Mouse (Mus musculus) liver, embryonic 16.5 days (tissue): ENCODE measurements around the gene Dbh. TPM values are rescaled to one million over a fixed set of nuclear protein-coding genes. Genes with fewer than 3 reads are reported as not detected.

Experiments
- ATAC-seq: fragments of 200-750 bp; cut with Nextera tagmentation; 2 replicates; pipeline ENCODE4 v1.8.0; 2017; ENCODE audit warnings: low read depth, mild to moderate bottlenecking, moderate number of reproducible peaks, moderate library complexity
- H3K27ac ChIP-seq: fragments of 300-500 bp; sonication (generic); 2 replicates; pipeline ENCODE4 v1.5.1; 2014; ENCODE audit warnings: mild to moderate bottlenecking, low read length
- H3K27me3 ChIP-seq: fragments of 300-500 bp; sonication (generic); 2 replicates; pipeline ENCODE4 v1.6.1; 2014; ENCODE audit warnings: low read depth, low read length, mixed read lengths; ENCODE audit not compliant: control insufficient read depth, insufficient read depth
- H3K36me3 ChIP-seq: fragments of 300-500 bp; sonication (generic); 2 replicates; pipeline ENCODE4 v1.6.1; 2014; ENCODE audit warnings: mild to moderate bottlenecking; ENCODE audit not compliant: control insufficient read depth, insufficient read depth
- H3K4me1 ChIP-seq: fragments of 300-500 bp; sonication (generic); 2 replicates; pipeline ENCODE4 v1.6.1; 2014; ENCODE audit warnings: low read depth, low read length, mixed read lengths; ENCODE audit not compliant: control insufficient read depth
- H3K4me2 ChIP-seq: fragments of 300-500 bp; sonication (generic); 2 replicates; pipeline ENCODE4 v1.6.1; 2014; ENCODE audit warnings: low read depth, low read length, mixed read lengths
- H3K4me3 ChIP-seq: fragments of 300-500 bp; sonication (generic); 2 replicates; pipeline ENCODE4 v1.5.1; 2014; ENCODE audit warnings: low read depth, mild to moderate bottlenecking, low read length
- H3K9ac ChIP-seq: fragments of 300-500 bp; sonication (generic); 2 replicates; pipeline ENCODE4 v1.6.1; 2014; ENCODE audit warnings: low read depth, low read length
- H3K9me3 ChIP-seq: fragments of 300-500 bp; sonication (generic); replicated peaks from 2 replicates; pipeline ENCODE4 v1.6.1; 2016; ENCODE audit warnings: low read length; ENCODE audit not compliant: control insufficient read depth
- WGBS: fragments of 180-500 bp; shearing (Covaris S2); extraction: QIAGEN DNeasy Blood & Tissue Kit; methylation state at CpG from one replicate; pipeline ENCODE4 v1.1.7; 2014; ENCODE audit not compliant: insufficient replicate concordance; 5-methylcytosine and 5-hydroxymethylcytosine counted together
- polyA plus RNA-seq: library from polyadenylated mRNA; unstranded; fragments of >200 nt; fragmentation: Nextera tagmentation; extraction: Ambion mirVana; gene quantifications from 2 replicates; pipeline ENCODE4 v1.2.1, GENCODE M21; 2015

The Dbh gene
- polyA plus RNA-seq, 1 experiment from 2014 or later: 0.15 TPM

DNA sequence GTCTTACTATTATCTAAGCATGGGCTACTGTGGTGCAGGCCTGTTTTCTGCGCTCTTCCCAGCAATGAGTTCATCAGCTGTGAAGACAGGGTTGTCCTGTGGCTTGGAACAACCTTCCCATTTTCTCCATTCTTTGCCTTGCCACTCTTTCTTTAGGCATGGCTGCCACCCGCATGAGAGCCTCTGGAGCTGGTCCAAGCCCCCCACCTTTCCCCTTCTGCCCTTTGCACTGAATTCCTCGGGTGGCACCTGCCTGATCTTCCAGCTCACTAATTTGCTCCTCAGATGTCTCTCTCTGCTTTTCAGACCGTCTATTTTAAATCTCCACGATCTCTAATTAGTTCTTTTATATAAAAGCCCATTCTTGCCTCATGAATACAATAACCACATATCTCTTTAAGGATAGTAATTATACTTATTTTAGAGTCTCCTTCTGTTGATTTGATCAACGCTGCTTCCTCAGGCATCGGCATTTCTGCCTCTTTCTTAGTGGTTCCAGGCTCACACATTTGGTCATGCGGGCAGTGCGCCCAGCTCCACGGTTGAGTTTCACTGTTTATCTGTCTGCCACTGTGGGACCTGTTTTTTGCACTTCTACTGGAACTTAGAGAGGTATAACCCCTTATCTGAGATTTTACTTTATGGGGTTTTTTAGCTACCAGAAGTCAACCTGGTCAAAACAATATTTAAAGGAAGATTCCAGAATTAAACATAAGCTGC lies 10.4 kb upstream of the Dbh start:
- no peaks in the 10 kb centered on the region for H3K9me3 ChIP-seq
- H3K27me3 ChIP-seq: no peaks in the 10 kb centered on the region
- no peak overlapping the region for H3K4me2 ChIP-seq
- no peak overlapping the region for H3K27ac ChIP-seq
- no peak for ATAC-seq
- WGBS: 61% methylated on average over 10 of the region's 10 CpGs
- no peaks in the 10 kb centered on the region for H3K36me3 ChIP-seq
- no peaks in the 10 kb centered on the region for H3K4me1 ChIP-seq
- H3K4me3 ChIP-seq: no peak overlapping the region
- H3K9ac ChIP-seq: no peak overlapping the region

DNA sequence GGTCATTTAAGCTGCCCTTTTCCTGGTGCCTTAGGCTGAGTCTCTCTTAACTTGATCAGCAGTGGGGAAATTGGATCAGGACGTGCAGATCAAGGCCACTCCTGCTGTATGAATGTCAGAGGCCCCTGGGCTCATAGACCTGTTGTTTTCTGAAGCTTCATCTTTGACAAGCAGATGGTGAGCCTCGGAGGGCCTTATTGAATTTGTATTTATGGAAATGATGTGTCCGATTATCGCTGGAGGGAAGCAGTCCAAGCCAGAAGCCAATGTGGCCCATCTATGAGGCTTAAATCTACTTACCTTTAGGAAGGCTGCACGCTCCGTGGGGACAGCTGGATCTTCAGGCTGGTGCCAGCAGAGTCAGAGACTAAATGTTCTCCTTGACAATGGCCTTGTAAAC lies 8.4 kb upstream of the Dbh start:
- 58% methylated on average over 6 of the region's 6 CpGs for WGBS
- H3K4me3 ChIP-seq: no peak overlapping the region
- H3K9me3 ChIP-seq: no peaks in the 10 kb centered on the region
- no peak for ATAC-seq
- no peaks in the 10 kb centered on the region for H3K4me1 ChIP-seq
- no peak overlapping the region for H3K9ac ChIP-seq
- H3K27me3 ChIP-seq: no peaks in the 10 kb centered on the region
- no peak overlapping the region for H3K4me2 ChIP-seq
- H3K36me3 ChIP-seq: no peaks in the 10 kb centered on the region
- no peak overlapping the region for H3K27ac ChIP-seq

DNA sequence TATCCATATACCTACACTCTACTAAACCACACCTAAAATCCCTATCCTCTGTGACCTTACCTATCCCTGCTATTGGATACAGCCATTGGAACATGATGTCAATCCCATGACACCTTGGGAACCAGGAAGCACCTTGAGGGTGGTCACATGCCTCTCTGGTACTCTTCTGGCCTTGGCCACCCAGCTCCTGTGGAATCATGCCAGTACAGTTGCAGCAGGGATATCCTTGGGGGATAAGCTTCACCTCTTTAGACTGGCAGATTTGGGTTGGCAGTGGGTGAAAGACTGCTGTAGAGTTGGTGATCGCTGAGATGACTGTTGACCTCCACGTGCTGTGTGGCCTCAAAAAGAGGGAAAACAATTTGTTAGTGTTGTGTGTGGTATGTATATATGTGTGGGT lies 3.5 kb upstream of the Dbh start:
- Histone ChIP-seq H3K4me1 (no peaks in the 10 kb centered on the region), H3K9ac (no peak overlapping the region), H3K4me3 (no peak overlapping the region), H3K27me3 (no peaks in the 10 kb centered on the region), H3K4me2 (no peak overlapping the region), H3K9me3 (no peaks in the 10 kb centered on the region), H3K27ac (no peak overlapping the region), H3K36me3 (no peaks in the 10 kb centered on the region)
- ATAC-seq: no peak
- 64% methylated on average over 2 of the region's 2 CpGs for WGBS

DNA sequence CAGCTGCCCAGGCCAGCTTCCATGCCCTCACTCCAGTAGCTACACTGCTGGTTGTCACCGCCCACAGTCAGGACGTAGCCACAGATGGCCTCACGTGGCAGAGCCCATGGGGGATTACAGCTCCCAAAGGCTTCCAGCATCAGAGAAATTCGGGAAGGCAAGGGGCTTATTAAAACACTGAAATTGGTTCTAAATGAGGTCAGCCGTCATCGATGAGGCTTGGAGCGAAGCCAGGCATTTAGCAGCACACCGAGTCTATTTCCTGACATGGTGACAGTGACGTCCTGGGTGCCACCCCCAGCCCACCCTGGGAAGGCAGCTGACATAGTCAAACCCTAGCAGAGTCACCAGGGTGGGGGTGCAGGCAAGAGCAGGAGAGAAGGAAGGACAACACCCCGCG lies 2.4 kb upstream of the Dbh start:
- Histone ChIP-seq H3K9ac (no peak overlapping the region), H3K4me2 (no peak overlapping the region), H3K9me3 (no peaks in the 10 kb centered on the region), H3K4me3 (no peak overlapping the region), H3K4me1 (no peaks in the 10 kb centered on the region), H3K27me3 (no peaks in the 10 kb centered on the region), H3K36me3 (no peaks in the 10 kb centered on the region), H3K27ac (no peak overlapping the region)
- ATAC-seq: no peak
- WGBS: 64% methylated on average over 11 of the region's 11 CpGs

DNA sequence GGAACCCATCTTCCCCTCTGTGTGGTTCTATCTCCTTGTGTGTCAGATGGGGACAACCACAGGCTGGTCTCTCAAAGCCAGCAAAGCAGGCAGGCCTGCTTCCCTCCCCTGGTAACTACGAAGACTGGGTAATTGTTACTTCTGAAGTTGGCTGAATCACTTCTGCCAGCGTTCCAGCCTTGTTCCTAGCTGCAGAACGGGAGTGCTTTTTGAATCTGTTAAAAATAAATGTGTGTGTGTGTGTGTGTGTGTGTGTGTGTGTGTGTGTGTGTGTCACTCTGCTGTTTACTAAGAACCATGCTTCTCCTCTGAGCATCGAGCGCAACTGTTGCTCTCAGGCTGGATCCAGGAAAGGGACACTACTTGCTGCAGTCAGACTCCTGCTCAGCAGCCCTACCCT lies 1.2 kb upstream of the Dbh start:
- Histone ChIP-seq H3K27me3 (no peaks in the 10 kb centered on the region), H3K4me3 (no peak overlapping the region), H3K9me3 (no peaks in the 10 kb centered on the region), H3K36me3 (no peaks in the 10 kb centered on the region), H3K4me1 (no peaks in the 10 kb centered on the region), H3K9ac (no peak overlapping the region), H3K4me2 (no peak overlapping the region), H3K27ac (no peak overlapping the region)
- WGBS: 70% methylated on average over 5 of the region's 5 CpGs
- no peak for ATAC-seq

DNA sequence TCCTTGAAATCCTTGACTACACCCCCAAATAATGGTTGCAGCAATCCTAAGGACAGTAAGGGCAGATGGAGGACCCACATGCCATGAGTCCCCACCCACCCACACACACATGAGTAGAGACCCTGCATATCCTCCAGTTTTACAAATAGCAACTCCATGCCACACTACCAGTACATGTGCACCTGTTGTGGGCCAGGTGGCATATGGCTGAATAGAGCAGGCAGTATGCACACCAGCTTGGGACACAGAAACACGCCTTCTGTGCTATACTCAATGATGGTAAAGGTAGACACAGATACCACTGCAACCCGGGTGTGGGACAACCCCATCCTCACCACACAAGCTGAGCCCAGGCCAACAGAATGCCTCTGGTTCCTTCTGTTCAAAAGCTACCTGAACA lies 1.0 kb downstream of the Dbh start:
- ATAC-seq: no peak
- no peak overlapping the region for H3K27ac ChIP-seq
- no peaks in the 10 kb centered on the region for H3K27me3 ChIP-seq
- no peaks in the 10 kb centered on the region for H3K36me3 ChIP-seq
- no peaks in the 10 kb centered on the region for H3K9me3 ChIP-seq
- no peak overlapping the region for H3K4me2 ChIP-seq
- WGBS: 53% methylated on average over 2 of the region's 2 CpGs
- no peaks in the 10 kb centered on the region for H3K4me1 ChIP-seq
- no peak overlapping the region for H3K9ac ChIP-seq
- H3K4me3 ChIP-seq: no peak overlapping the region

DNA sequence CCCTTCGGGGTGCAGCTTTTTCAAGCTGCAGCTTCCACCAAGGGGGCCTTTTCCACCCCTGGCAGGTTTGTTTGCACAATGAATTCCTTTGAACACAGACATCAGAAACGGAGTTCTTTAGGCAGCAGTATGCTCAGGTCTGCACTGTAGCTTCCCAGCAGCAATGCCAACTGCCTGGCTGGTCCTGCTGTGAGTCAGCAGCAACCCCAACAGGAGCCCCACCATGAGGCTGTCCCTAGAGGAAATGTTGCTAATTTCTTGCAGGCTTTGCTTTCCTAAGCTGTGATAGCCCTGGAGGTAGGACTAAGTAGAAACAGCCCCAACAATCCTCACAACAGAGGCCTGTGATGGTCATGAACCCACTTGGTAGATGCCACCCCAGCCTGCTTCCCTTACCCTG lies 2.0 kb downstream of the Dbh start:
- Histone ChIP-seq H3K9ac (no peak overlapping the region), H3K27me3 (no peaks in the 10 kb centered on the region), H3K4me2 (no peak overlapping the region), H3K36me3 (no peaks in the 10 kb centered on the region), H3K4me3 (no peak overlapping the region), H3K4me1 (no peaks in the 10 kb centered on the region), H3K27ac (no peak overlapping the region), H3K9me3 (no peaks in the 10 kb centered on the region)
- ATAC-seq: no peak
- WGBS: 18% methylated on average over 2 of the region's 2 CpGs

DNA sequence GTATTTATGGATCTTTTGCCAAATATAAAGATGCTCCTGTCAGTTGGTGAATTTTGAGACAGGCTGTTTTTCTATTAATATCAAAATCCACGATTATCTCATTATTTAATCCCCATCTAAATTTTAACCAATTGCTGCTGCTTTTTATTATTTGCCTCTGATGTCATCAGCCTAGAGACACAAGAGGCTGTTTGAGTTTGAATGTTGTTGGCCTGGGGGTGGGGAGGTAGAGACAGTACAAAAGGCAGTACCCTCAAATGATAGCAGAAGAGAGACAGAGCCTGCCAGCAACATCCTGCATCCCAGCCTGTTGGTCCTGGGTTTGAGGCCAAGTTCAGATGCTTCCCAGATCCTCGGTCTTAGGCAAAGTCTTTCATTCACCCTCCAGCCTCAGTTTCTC lies 9.2 kb downstream of the Dbh start:
- Histone ChIP-seq H3K27me3 (no peaks in the 10 kb centered on the region), H3K4me2 (no peak overlapping the region), H3K9ac (no peak overlapping the region), H3K27ac (no peak overlapping the region), H3K4me3 (no peak overlapping the region), H3K9me3 (no peaks in the 10 kb centered on the region), H3K36me3 (no peaks in the 10 kb centered on the region), H3K4me1 (no peaks in the 10 kb centered on the region)
- no peak for ATAC-seq
- WGBS: 45% methylated on average over 2 of the region's 2 CpGs

DNA sequence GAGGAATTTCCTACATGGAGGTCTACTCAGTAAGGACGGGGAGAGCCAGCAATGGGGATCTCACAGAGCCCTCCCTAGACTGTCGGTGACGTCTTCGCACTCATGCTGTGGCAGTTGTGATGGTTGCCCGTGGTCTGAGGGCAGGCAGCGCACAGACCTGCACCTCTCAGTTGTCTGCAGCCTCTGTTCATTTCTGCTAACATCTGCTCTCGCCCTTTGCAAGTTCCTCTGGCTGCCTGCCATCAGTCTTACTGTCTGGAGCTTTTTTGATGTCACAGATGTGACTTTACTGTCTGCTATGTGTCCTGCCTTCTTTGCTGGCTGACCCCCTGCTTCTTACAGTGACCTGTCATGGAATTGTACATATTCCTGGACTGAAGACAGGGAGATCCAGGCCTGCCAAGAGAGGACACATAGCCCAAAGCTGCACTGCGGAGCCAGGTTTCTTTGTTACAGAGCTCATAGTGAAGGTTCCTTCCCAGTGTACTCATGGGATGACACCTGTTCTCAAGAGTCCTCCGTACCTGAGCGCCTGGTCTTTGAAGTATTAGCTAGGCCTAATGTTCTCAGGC lies 10.7 kb downstream of the Dbh start:
- Histone ChIP-seq H3K4me1 (no peaks in the 10 kb centered on the region), H3K36me3 (no peaks in the 10 kb centered on the region), H3K4me3 (no peak overlapping the region), H3K9ac (no peak overlapping the region), H3K4me2 (no peak overlapping the region), H3K9me3 (no peaks in the 10 kb centered on the region), H3K27ac (no peak overlapping the region), H3K27me3 (no peaks in the 10 kb centered on the region)
- 62% methylated on average over 10 of the region's 10 CpGs for WGBS
- no peak for ATAC-seq
